Mouse (Mus musculus) adrenal gland, postnatal 25 days (tissue): Measurements from ENCODE around the gene 2310022A10Rik. TPM values are rescaled to one million over a fixed set of nuclear protein-coding genes. Genes with fewer than 3 reads are reported as not detected.

Experiments
- DNase-seq: peaks from one replicate; pipeline ENCODE4 v3.0.0; 2021; ENCODE audit warnings: mixed read lengths
- total RNA-seq: library from RNA; stranded (reverse); gene quantifications from 2 replicates; pipeline ENCODE4 v1.2.3, GENCODE M21; 2021

The 2310022A10Rik gene
- total RNA-seq, 1 experiment from 2014 or later, result 16.9 TPM

- DNase-seq, result peak; percentile 32
Observed at GRCm38 (mm10) chr7:27541431-27541830, 11.6 kb upstream of the 2310022A10Rik start.

DNA sequence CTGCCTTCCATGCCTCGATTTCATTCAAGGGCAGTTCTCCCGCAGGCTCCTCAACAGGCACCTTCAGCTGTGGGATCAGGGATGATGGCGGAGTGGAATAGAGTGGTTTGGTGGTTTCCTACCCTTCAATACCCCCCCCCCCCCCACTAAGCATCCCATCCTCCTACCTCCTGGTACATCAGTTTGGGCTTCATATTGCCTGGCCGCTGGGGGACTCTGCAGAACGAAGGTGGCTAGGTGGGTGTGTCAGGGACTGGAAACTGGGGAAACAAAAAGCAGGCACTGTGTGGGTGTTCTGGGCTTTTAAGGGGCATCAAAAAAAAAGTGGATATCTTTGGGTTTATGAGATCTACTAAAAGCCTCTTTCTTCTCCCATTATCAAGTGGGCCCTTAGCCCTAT, 11.1 kb upstream of the 2310022A10Rik start:
- DNase-seq, result no peak

DNA sequence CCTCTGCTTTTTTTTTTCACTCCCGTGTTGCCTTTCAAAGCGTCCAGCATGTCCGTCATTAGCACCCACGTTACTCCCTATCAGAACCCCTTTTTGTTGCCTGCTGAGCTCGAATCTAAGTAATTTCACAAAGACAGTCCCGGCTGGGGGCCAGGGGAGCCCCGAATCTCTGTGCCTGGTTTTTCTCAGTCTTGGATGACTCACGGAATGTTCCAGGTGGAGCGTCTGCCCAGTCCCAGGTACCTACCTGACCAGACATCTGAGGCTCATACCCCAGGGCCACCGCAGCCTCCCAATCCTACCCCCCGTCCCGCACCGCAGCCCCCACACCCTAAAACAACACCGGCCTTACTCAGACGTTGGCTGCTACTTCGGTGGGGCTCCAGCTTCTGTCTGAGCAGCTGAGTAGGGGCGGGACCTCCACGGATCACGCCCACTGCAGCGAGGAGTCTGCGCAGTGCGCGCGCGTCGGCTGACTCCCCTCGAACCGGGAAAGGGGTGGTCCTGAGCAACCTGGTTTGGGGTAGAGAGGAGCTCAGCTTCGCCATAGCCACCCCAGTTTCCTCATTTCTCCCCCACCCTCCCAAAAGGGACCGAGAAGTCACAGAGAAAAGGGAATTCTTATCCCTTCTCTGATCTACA, 10.5 kb upstream of the 2310022A10Rik start:
- DNase-seq, result peak; percentile 82

- DNase-seq, result no peak
Observed at GRCm38 (mm10) chr7:27543065-27543464, 10.0 kb upstream of the 2310022A10Rik start.

DNA sequence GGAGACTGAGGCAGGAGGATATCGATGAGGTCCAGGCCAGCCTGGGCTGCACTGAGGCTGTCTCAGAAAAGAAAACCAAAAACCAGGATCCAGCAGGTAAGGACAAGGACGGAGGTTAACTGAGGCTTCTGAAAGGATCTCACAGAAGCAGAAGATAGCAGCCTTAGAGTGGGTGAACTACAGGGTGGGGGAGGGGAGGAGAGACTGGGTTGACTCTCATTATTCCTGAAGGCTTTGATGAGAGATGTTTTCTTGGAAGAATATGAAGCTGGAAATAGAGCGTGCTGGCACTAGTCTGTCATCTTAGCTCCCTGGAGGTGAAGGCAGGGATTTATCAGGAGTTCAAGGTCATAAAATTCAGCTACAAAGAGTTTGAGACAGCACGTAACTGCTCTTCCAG, 9.2 kb upstream of the 2310022A10Rik start:
- DNase-seq, result no peak

DNA sequence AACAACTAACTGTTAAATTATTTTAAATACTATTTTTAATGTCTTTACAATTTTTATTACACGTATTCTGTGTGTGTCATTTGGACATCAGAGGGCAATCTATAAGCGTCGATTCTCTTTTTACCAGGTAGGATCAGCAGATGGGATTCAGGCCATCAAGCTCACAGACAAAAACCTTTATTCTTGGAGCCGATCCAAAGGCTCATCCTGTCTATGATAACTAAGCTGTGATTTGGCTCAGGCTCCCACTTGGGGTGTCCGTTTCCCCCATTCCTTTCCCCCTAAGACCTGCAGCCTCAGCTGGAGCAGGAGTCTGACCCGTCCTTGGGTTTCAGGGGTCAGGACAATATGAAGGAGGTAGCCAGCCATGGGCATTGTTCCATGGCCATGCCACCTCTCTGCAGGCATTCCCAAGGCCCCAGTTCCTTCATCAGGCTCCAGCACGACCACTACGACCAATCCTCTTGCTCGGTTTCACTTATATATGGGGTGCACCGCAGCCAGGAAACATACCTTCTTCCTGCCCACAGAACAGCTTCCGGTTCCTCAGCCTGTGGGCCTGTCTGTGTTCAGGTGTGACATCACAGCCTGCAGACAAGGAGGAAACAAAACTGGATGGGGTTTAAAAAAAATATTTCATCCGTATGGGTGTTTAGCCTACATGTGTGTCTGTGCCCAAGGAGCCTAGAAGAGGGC, 8.2 kb upstream of the 2310022A10Rik start:
- DNase-seq, result no peak

GRCm38 (mm10) chr7:27549597-27549996, 3.4 kb upstream of the 2310022A10Rik start:
- no peak for DNase-seq

DNA sequence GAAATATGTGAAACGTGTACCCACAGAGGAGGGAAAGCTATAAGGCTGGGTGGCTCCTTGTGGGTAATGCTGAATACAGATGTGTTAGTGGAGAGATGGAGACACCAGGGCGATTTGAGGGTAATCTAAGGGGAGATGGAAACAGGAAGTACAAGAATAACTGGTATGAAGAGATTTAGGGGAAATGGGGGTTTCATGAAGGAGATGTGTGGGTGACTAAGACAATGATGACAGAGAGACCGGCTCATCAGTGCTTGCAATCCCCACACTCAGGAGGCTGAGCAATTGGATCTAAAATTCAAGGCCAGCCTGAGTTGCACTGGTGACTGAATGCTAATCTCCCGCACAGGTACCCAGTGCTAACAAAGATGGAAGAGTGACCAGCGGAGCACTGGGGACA, 963 bp upstream of the 2310022A10Rik start:
- DNase-seq, result no peak

GRCm38 (mm10) chr7:27560291-27560887, 7.4 kb downstream of the 2310022A10Rik start:
- DNase-seq, result no peak

GRCm38 (mm10) chr7:27560978-27561377, 7.9 kb downstream of the 2310022A10Rik start:
- DNase-seq, result no peak

GRCm38 (mm10) chr7:27569580-27570224, 16.7 kb downstream of the 2310022A10Rik start:
- DNase-seq, result no peak

GRCm38 (mm10) chr7:27572133-27572532, 19.1 kb downstream of the 2310022A10Rik start:
- DNase-seq, result no peak

- DNase-seq, result peak; percentile 42
Observed at GRCm38 (mm10) chr7:27574124-27574880, 21.3 kb downstream of the 2310022A10Rik start.

GRCm38 (mm10) chr7:27576914-27577313, 23.9 kb downstream of the 2310022A10Rik start:
- DNase-seq, result peak; percentile 68

- no peak for DNase-seq
Observed at GRCm38 (mm10) chr7:27577589-27577988, 24.6 kb downstream of the 2310022A10Rik start.

DNA sequence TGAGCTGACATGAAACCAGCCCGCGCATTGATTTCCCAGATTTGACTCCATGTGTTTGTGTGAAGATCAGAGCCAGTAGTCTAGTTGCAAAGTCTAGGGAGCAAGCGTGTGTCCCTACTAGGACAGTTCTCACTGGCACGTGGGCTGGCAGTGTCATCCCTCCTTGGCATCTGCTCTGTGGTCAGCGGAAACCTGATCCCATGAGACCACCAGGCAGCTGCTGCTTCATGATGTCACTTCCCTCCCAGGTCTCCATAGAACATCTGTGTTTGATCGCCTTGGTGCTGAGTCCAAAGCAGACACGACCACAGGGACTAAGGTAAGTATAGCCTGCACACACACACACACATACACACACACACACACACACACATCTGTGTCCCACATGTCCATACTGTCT, 25.4 kb downstream of the 2310022A10Rik start:
- no peak for DNase-seq

GRCm38 (mm10) chr7:27580380-27581174, 27.5 kb downstream of the 2310022A10Rik start:
- peak; percentile 60 for DNase-seq

DNA sequence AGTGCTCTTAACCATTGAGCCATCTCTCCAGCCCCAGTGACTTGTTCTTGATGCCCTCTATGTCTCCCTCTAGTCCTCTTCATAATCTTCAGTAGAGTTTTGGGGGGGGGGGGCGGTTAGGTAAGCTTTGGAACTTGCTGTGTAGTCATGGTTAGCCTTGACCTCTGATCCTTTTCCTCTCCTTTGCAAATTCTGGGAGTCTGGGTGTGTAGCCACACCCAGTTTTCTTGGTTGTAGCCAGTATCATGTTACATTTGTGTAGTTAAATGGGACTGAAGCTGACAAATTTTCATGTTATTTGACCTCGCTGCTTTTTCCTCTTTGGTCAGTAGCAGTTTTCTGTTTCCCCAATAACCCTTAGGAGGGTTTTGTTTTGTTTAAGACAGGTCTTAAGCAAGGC, 33.8 kb downstream of the 2310022A10Rik start:
- DNase-seq, result no peak

GRCm38 (mm10) chr7:27587741-27588140, 34.7 kb downstream of the 2310022A10Rik start:
- no peak for DNase-seq

DNA sequence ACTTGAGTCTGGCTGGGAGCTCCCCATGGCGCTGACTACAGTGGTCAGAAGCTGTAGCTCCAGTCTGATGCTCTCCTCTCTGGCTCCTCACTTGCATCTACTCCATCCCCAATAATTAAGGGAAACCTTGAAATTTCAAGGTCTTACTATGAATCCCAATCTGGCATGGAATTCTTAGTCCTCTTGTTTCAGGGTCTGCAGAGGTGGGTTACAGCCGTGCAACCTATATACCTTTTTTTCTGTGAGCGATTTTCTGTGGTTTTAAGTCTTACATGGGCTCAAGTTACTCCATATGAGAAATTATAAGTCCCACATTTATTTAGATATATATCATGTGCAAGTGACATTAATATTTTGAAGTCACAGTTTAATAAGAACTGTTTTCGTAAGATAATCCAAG, 37.1 kb downstream of the 2310022A10Rik start:
- DNase-seq, result no peak

- no peak for DNase-seq
Observed at GRCm38 (mm10) chr7:27590566-27591213, 37.7 kb downstream of the 2310022A10Rik start.
